Mouse (Mus musculus) intestine, embryonic 14.5 days (tissue): Measurements from ENCODE around the gene Tuba8. TPM values are rescaled to one million over a fixed set of nuclear protein-coding genes. Genes with fewer than 3 reads are reported as not detected.
A peak's percentile ranks its signal among the peaks of the same experiment; 100 is the strongest.

Experiments used
- ATAC-seq: fragments of 200-750 bp; cut with Nextera tagmentation; replicated peaks from 2 replicates; pipeline ENCODE4 v1.8.0; 2017; ENCODE audit warnings: low read depth, moderate number of reproducible peaks, moderate TSS enrichment, moderate library complexity; ENCODE audit not compliant: low FRiP score, low TSS enrichment
- DNase-seq: peaks from one replicate; pipeline ENCODE4 v3.0.0-alpha.2; 2018; ENCODE audit warnings: low spot score
- H3K27ac ChIP-seq: fragments of 300-500 bp; sonication (generic); 2 replicates; pipeline ENCODE4 v1.5.1; 2014; ENCODE audit warnings: low read depth, mild to moderate bottlenecking, control low read depth
- H3K27me3 ChIP-seq: fragments of 300-500 bp; sonication (generic); replicated peaks from 2 replicates; pipeline ENCODE4 v1.6.1; 2014; ENCODE audit warnings: low read length, control low read depth; ENCODE audit not compliant: control insufficient read depth, insufficient read depth
- H3K36me3 ChIP-seq: fragments of 300-500 bp; sonication (generic); 2 replicates; pipeline ENCODE4 v1.6.1; 2014; ENCODE audit warnings: low read length, control low read depth; ENCODE audit not compliant: control insufficient read depth, insufficient read depth
- H3K4me1 ChIP-seq: fragments of 300-500 bp; sonication (generic); replicated peaks from 2 replicates; pipeline ENCODE4 v1.6.1; 2014; ENCODE audit warnings: low read length, control low read depth, mixed read lengths; ENCODE audit not compliant: control insufficient read depth, insufficient read depth
- H3K4me2 ChIP-seq: fragments of 300-500 bp; sonication (generic); 2 replicates; pipeline ENCODE4 v1.6.1; 2014; ENCODE audit warnings: low read length
- H3K4me3 ChIP-seq: fragments of 300-500 bp; sonication (generic); 2 replicates; pipeline ENCODE4 v1.5.1; 2014; ENCODE audit warnings: low read depth, low read length, control low read depth, mixed read lengths
- H3K9ac ChIP-seq: fragments of 300-500 bp; sonication (generic); 2 replicates; pipeline ENCODE4 v1.6.1; 2014; ENCODE audit warnings: mild to moderate bottlenecking, low read length
- H3K9me3 ChIP-seq: fragments of 300-500 bp; sonication (generic); 2 replicates; pipeline ENCODE4 v1.6.1; 2016; ENCODE audit warnings: low read length, control low read depth; ENCODE audit not compliant: control insufficient read depth
- WGBS: fragments of 180-500 bp; shearing (Covaris S2); extraction: QIAGEN DNeasy Blood & Tissue Kit; methylation state at CpG from one replicate; pipeline ENCODE4 v1.1.7; 2014; 5-methylcytosine and 5-hydroxymethylcytosine counted together
- polyA plus RNA-seq: library from polyadenylated mRNA; unstranded; fragments of >200 nt; fragmentation: Nextera tagmentation; extraction: Ambion mirVana; gene quantifications from 2 replicates; pipeline ENCODE4 v1.2.1, GENCODE M21; 2014

Gene Tuba8
- polyA plus RNA-seq, 1 experiment from 2014 or later = 0.38 TPM

- DNase-seq (no peak), ATAC-seq (no peak)
- H3K9ac ChIP-seq = no peak overlapping the region
- H3K4me3 ChIP-seq = no peak overlapping the region
- no peaks in the 10 kb centered on the region for H3K27me3 ChIP-seq
- no peak overlapping the region for H3K4me2 ChIP-seq
- H3K27ac ChIP-seq = no peak overlapping the region
- WGBS = 47% methylated on average over 1 of the region's 1 CpGs
- H3K9me3 ChIP-seq = no peaks in the 10 kb centered on the region
- H3K36me3 ChIP-seq = no peaks in the 10 kb centered on the region
- H3K4me1 ChIP-seq = no peaks in the 10 kb centered on the region
Observed at GRCm38 (mm10) chr6:121232652-121233051, 22.2 kb downstream of the Tuba8 start.

GRCm38 (mm10) chr6:121236386-121236785, 25.9 kb downstream of the Tuba8 start:
- 90% methylated on average over 2 of the region's 2 CpGs for WGBS
- Histone ChIP-seq H3K36me3 (no peaks in the 10 kb centered on the region), H3K9ac (no peak overlapping the region), H3K4me3 (no peak overlapping the region), H3K9me3 (no peaks in the 10 kb centered on the region), H3K4me2 (no peak overlapping the region), H3K27me3 (no peaks in the 10 kb centered on the region), H3K4me1 (no peaks in the 10 kb centered on the region), H3K27ac (no peak overlapping the region)
- ATAC-seq = no peak
- no peak for DNase-seq

GRCm38 (mm10) chr6:121238209-121238608, 27.7 kb downstream of the Tuba8 start:
- H3K4me2 ChIP-seq = no peak overlapping the region
- no peaks in the 10 kb centered on the region for H3K4me1 ChIP-seq
- no peaks in the 10 kb centered on the region for H3K9me3 ChIP-seq
- H3K27ac ChIP-seq = no peak overlapping the region
- DNase-seq = no peak
- ATAC-seq = no peak
- no peak overlapping the region for H3K4me3 ChIP-seq
- no peaks in the 10 kb centered on the region for H3K27me3 ChIP-seq
- WGBS = 96% methylated on average over 4 of the region's 4 CpGs
- no peaks in the 10 kb centered on the region for H3K36me3 ChIP-seq
- no peak overlapping the region for H3K9ac ChIP-seq

- H3K36me3 ChIP-seq = no peaks in the 10 kb centered on the region
- no peak for DNase-seq
- 0 out of 2 replicates have a peak, but pooled peaks cover 6% of the 10 kb centered on the region for H3K27me3 ChIP-seq
- H3K4me1 ChIP-seq = no peaks in the 10 kb centered on the region
- H3K4me3 ChIP-seq = no peak overlapping the region
- no peaks in the 10 kb centered on the region for H3K9me3 ChIP-seq
- no peak overlapping the region for H3K27ac ChIP-seq
- ATAC-seq = no peak
- H3K9ac ChIP-seq = no peak overlapping the region
- H3K4me2 ChIP-seq = no peak overlapping the region
- 70% methylated on average over 2 of the region's 2 CpGs for WGBS
Observed at GRCm38 (mm10) chr6:121241780-121242179, 31.3 kb downstream of the Tuba8 start.

- ATAC-seq = no peak
- WGBS = 37% methylated on average over 10 of the region's 10 CpGs
- Histone ChIP-seq H3K9ac (no peak overlapping the region), H3K4me2 (no peak overlapping the region), H3K27ac (no peak overlapping the region), H3K27me3 (0 out of 2 replicates have a peak, but pooled peaks cover 6% of the 10 kb centered on the region), H3K4me3 (no peak overlapping the region), H3K36me3 (no peaks in the 10 kb centered on the region), H3K4me1 (no peaks in the 10 kb centered on the region), H3K9me3 (no peaks in the 10 kb centered on the region)
- no peak for DNase-seq
Observed at GRCm38 (mm10) chr6:121243161-121243560, 32.7 kb downstream of the Tuba8 start.

GRCm38 (mm10) chr6:121245127-121246036, 34.9 kb downstream of the Tuba8 start, which contains the start of gene Usp18:
TSS of gene Usp18 (plus strand) at chr6:121245906.
- no peaks in the 10 kb centered on the region for H3K4me1 ChIP-seq
- 6% methylated on average over 35 of the region's 35 CpGs for WGBS
- peak within 1 kb of the TSS; percentile 48 for H3K9ac ChIP-seq
- H3K27me3 ChIP-seq = 0 out of 2 replicates have a peak, but pooled peaks cover 6% of the 10 kb centered on the region
- peak within 1 kb of the TSS; percentile 65 for H3K4me2 ChIP-seq
- no peaks in the 10 kb centered on the region for H3K9me3 ChIP-seq
- peak within 1 kb of the TSS; percentile 18; the same call in 1 of the 2 replicates for H3K27ac ChIP-seq
- H3K36me3 ChIP-seq = no peaks in the 10 kb centered on the region
- peak within 1 kb of the TSS; percentile 51 for H3K4me3 ChIP-seq
- DNase-seq (peak; percentile 91), ATAC-seq (peak; percentile 90)

GRCm38 (mm10) chr6:121246037-121246361, 35.5 kb downstream of the Tuba8 start:
- 9% methylated on average over 4 of the region's 4 CpGs for WGBS
- Histone ChIP-seq H3K36me3 (no peaks in the 10 kb centered on the region), H3K4me2 (peak overlapping the region; percentile 65), H3K27me3 (0 out of 2 replicates have a peak, but pooled peaks cover 6% of the 10 kb centered on the region), H3K4me3 (peak overlapping the region; percentile 51), H3K9ac (peak overlapping the region; percentile 48), H3K4me1 (no peaks in the 10 kb centered on the region), H3K9me3 (no peaks in the 10 kb centered on the region), H3K27ac (no peak overlapping the region; the same call in 1 of the 2 replicates)
- ATAC-seq (no peak), DNase-seq (no peak)

- Histone ChIP-seq H3K4me2 (no peak overlapping the region), H3K36me3 (no peaks in the 10 kb centered on the region), H3K4me1 (no peaks in the 10 kb centered on the region), H3K27ac (no peak overlapping the region), H3K9me3 (no peaks in the 10 kb centered on the region), H3K27me3 (no peaks in the 10 kb centered on the region), H3K4me3 (no peak overlapping the region), H3K9ac (no peak overlapping the region)
- no peak for ATAC-seq
- WGBS = 54% methylated on average over 1 of the region's 1 CpGs
- DNase-seq = no peak
Observed at GRCm38 (mm10) chr6:121250406-121250805, 39.9 kb downstream of the Tuba8 start.

- no peaks in the 10 kb centered on the region for H3K36me3 ChIP-seq
- no peak overlapping the region for H3K4me3 ChIP-seq
- no peak for ATAC-seq
- H3K4me2 ChIP-seq = no peak overlapping the region
- no peaks in the 10 kb centered on the region for H3K27me3 ChIP-seq
- no peak overlapping the region for H3K27ac ChIP-seq
- no peak overlapping the region for H3K9ac ChIP-seq
- DNase-seq = no peak
- H3K4me1 ChIP-seq = no peaks in the 10 kb centered on the region
- no peaks in the 10 kb centered on the region for H3K9me3 ChIP-seq
- 79% methylated on average over 5 of the region's 5 CpGs for WGBS
Observed at GRCm38 (mm10) chr6:121251256-121251655, 40.8 kb downstream of the Tuba8 start.
